Mouse (Mus musculus) spleen, postnatal 14 days (tissue): ENCODE measurements around the gene Gm28042.

Experiments used
- DNase-seq, 2 experiments: peaks; one replicate each; pipeline ENCODE4 v3.0.0; 2021 to 2022; ENCODE audit warnings: low spot score in 2 of 2

Gm28042 gene

DNA sequence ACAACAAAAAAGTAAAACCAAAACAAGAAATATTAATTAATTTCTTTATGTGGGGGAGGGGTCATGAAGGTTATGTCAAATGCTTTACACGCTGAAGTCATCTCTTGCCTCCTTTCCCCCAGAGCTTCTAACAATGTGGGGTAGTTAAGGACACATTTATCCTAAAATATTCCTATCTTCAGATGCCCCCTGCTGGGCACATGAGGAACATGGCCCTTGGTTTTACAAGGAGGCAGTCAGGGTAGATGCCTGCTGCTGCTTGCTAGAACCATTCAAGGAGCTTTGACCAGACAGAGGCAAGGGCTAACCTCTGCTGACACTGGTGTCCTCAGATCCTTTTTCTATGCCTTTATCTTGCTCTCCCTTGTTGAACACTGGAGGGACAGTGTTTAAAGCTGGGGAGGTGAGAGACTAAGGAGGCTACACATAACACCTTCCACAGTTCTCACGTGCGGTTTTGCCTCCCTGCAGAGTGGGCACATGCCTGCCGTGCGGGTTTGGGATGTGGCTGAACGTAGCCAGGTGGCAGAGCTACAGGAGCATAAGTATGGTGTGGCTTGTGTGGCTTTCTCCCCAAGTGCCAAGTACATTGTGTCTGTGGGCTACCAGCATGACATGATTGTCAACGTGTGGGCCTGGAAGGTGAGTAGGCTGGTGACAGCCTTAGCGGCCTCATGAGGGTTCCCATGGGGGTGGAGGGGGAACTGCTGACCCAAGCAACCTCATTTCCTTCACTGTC lies 15.7 kb upstream of the Gm28042 start:
- DNase-seq, result peak in 1 of 2 experiments; percentile 33

DNA sequence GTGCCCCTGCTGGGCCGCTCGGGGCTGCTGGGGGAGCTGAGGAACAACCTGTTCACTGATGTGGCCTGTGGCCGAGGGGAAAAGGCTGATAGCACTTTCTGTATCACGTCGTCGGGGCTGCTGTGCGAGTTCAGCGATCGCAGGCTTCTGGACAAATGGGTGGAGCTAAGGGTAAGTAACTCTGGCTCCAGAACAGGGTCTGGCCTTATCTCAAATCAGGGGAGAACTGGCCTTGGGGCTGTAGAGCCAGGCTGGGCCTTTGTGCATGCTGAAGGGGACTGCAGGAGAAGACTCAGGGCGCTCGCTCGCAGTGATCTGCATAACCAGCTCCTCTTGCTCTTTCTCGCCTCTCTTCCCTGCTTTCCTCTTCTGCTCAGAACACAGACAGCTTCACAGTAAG lies 14.4 kb upstream of the Gm28042 start:
- DNase-seq, result no peak

GRCm38 (mm10) chr2:120013831-120014486 lies 13.3 kb upstream of the Gm28042 start:
- DNase-seq, result no peak

DNA sequence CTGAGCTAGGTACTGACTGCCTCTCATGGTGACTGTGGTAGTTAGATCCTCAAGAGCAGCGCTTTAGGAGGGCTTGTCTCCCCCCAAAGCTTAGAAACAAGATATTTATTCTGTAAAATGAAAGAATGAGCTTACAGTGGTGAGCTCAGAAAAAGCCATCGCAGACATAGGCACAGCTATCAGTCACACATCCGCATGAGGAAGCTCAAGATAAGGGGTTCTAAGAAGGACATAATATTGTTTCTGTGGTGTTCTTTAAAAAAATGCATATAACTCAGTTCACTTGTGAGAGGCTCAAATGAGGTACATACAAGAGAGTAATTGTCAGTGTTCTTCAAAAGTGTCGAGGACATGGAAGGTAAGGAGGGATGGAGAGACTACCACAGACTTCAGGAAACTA lies 11.4 kb upstream of the Gm28042 start:
- no peak for DNase-seq

GRCm38 (mm10) chr2:120017599-120017998 lies 9.7 kb upstream of the Gm28042 start:
- no peak for DNase-seq

GRCm38 (mm10) chr2:120024337-120024736 lies 3.0 kb upstream of the Gm28042 start:
- no peak for DNase-seq

DNA sequence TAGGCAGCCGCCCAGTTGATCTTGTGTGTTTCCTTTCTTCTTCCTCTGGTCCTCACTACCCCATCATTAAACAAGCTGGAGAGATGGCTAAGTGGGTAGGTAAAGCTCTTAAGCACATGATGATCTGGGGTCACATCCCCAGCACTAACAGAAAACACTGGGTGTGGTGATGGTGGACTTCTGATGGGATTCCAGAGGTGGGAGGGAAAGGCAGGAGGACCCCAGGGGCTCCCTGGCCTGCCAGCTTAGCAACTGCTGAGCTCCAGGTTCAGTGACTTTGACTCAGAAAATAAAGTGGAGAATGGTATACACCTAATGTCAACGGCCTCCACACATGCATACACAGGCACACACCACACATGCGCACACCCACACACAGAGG lies 648 bp downstream of the Gm28042 start:
- DNase-seq, result no peak

DNA sequence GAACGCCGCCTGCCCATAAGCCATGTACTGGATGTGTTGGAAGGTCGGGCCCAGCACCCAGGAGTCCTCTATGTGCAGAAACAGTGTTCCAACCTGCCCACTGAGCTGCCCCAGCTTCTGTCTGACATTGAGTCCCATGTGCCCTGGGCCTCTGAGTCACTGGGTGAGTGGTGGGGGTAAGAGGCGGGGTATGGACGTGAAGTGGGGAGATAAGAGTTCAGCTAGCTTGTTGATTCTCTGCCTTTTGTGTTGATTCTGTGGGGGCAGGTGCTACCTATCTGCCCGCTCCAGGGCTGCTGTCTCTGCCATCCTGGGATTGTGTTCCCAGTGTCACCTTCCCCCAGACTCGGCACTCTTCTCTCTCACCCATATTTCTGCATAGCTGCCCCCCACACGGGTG lies 3.1 kb downstream of the Gm28042 start:
- DNase-seq, result no peak

- no peak for DNase-seq
Observed at GRCm38 (mm10) chr2:120032726-120033467, 5.6 kb downstream of the Gm28042 start, which contains the start of gene Pla2g4b. Gene Pla2g4b (plus strand): TSS chr2:120033417.

DNA sequence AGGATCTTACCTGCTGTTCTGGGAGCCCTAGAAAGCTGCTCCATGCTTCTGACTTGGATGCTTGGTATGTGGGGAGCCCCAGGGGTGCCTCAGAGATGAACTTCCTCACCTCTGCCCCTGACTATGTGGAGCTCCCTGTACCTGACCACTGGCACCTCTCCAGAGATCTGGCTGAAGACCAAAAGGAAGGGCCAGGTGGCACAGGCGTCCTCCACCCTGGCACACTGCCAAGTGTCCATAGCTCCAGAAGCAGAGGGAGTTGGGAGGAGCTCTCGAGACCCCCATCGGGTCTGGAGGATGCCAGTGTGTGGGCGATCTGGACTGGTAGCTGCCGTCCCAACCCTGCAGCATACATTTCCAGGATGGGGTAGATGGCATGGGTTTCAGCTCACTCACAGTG lies 6.4 kb downstream of the Gm28042 start:
- DNase-seq, result no peak

GRCm38 (mm10) chr2:120037744-120038143 lies 10.5 kb downstream of the Gm28042 start:
- DNase-seq, result no peak

DNA sequence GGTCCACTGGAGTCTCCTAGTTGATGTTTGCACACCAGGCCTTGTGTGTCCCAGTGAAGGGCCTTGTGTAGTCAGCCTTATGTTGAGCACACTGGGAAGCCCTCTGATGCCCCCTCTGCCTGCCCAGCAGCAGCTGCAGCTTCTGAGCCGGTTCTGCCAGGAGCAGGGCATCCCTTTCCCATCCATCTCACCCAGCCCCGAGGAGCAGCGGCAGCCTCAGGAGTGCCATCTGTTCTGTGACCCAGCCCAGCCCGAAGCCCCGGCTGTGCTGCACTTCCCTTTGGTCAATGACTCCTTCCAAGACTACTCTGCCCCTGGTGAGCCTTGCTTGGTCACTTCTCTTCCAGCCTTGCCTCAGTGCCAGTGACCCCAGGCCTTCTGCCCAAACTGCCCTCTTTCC lies 13.7 kb downstream of the Gm28042 start:
- DNase-seq, result no peak

- DNase-seq, result no peak
Observed at GRCm38 (mm10) chr2:120044101-120044603, 16.9 kb downstream of the Gm28042 start.

DNA sequence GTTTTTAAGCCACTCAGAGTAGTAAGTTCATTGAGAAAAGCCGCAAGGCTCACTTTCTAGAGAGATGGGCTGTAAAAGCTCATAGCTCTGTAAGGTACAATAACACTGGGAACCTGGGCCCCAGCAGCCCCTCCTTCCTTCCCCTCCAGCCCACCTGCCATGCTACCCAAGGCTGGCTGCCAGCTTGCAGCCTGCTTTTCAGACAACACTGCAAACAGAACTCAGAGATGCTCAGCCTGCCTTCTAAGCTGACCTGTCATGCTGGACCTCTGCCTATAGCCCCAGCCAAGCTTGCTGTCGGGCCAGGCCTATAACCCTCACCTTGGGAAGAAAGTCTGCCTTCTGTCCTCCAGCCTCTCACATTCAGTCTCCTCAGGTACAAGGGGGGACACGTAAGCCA lies 17.4 kb downstream of the Gm28042 start:
- DNase-seq, result no peak

- DNase-seq, result no peak
Observed at GRCm38 (mm10) chr2:120046486-120047310, 19.4 kb downstream of the Gm28042 start.

DNA sequence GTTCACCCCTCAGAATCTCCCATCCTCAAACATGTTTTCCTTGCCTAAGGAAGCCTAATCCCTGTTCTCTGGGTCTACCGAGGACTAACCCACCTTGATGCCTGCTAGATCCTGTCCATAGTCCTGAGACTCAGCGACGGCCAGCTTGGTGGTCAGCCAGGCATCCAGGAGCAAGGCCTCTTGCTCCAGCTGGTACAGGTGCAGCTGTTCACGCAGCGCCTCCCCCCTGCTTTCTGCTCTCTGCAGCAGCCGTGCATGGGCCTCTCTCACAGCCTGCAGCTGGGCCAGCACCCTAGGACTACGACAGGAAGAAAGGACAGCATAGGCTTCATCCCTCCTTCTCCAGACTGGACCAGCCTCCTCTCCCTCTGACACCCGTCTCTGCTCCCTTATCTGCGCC lies 20.9 kb downstream of the Gm28042 start:
- DNase-seq, result no peak

DNA sequence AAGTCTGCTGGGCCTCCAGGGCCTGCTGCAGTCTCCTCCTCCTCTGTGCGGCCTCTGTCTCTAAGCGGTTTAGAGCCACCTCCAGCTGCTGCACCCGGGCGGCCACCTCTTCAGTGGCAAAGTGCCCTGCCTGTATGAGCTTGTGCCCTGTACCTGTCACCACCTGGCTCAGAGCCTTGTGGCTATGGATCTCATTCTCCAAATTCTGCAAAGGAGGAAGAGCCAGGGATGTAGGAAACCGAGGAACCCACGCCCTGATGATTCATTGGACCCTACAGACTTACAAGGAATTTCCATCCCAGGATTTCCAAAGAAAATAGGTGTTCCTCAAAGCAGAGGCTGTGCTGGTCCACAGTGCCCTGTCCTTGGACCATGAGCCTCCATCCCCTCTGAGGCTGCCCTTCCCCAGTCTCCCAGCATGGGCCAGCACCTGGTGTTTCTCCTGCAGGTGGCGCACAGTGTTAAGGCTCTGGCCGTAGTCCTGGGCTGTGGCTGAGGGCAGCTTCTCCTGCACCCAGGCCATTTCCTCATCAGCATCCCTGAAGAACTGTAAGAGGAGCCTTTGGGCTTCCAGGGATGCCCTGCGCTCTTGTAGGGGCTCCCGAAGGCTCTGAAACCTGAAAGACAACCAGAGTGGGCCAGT lies 22.5 kb downstream of the Gm28042 start:
- DNase-seq, result peak in 1 of 2 experiments; percentile 21

DNA sequence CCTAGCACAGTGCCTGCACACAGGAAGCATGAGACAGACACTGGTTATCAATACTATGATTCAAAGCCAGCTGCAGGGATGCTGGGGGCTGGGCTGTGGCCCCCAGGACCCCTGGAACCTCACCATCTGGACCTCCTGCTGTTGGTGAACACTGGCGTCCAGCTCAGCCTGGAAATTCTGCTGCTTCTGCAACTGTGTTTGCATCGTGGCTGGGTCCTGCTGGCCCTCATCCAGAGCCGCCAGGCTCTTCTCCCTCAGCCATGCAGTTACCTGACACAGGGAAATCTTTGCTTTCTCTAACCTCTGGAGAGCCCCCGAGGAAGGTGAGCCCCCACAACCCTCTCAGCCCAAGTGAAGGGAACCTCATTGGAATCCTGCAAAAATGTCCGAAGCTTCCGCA lies 24.1 kb downstream of the Gm28042 start:
- no peak for DNase-seq

DNA sequence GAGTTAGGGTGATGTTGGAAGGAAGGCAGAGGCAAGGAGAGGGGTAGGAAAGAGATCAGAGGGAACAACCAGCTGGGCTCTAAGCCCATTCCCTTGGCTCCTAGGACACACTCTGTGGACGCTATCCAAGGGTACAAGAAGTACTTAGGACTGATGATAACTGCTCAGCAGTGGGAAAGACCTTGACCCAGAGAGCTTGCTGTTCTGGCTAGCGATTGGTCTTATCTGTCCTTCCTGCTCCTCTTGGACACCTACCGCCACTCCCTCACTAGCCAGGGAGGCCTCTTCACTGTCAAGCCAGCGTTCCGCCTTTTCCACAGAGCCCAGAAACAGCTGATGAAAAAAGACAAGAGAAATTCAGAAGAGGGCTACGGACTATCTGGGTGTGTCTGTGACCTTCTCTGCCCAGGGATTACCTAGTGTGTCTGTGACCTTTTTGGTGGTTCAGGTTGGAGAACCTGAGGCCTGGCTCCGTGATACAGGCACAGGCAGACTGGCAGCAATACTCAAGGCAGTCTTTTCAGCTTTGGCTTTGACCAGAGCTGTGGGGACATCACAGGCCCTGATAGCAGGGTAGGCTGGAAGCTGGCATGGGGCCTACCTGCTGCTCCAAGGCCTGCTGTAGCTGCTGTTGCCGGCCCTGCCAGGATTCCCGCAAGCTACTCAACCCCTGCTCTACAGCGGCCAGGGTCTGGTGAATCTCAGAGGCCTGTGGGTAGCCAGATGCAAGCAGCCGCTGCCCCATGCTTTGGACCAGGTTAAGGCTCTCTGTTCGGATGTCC lies 27.7 kb downstream of the Gm28042 start:
- DNase-seq, result no peak

DNA sequence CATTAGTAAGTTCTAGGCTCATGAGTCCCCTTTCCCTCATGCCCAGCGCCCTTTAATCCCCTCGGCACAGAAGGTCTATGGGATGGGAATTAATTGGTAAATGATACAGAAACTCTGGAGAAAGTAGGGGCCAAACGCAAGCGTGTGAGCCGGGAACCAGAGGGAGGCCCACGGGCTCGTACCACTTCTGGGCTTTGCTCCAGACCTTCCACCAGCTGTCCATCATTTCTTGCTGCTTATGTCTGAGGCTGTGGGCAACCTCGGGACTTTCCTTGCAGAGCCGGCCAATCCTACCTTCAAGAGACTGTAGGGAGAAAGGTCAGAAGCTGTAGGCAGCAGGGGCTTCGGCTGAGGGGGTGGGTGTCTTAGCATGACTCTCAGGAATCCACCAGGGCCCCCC lies 28.6 kb downstream of the Gm28042 start:
- no peak for DNase-seq
